Mouse (Mus musculus): ENCODE data around the gene Gm5678. TPM values are rescaled to one million over a fixed set of nuclear protein-coding genes. Genes with fewer than 3 reads are reported as not detected.
A peak's percentile ranks its signal among the peaks of the same experiment; 100 is the strongest.
"Not testable (repeated sequence)": the region's sequence is repeated elsewhere in the genome, so short reads cannot be mapped to it uniquely, and the experiment has no call there.

Gm5678 gene
- total RNA-seq, 2 experiments from 2014 or later = 2.1 to 2.9 TPM

- intact Hi-C loops (cut with DNase I) = no loop called here
- no peak for DNase-seq (ENCODE audit: low spot score in 2 of 2)
Observed at GRCm38 (mm10) chr16:93605553-93605952, 22.3 kb upstream of the Gm5678 start, which contains the start of gene Cbr1. TSS of gene Cbr1 (plus strand) at chr16:93605853.

GRCm38 (mm10) chr16:93606146-93606545 lies 21.8 kb upstream of the Gm5678 start:
- no peak for DNase-seq (ENCODE audit: low spot score in 2 of 2)
- intact Hi-C loops (cut with DNase I) = no loop called here

GRCm38 (mm10) chr16:93607669-93608101 lies 20.2 kb upstream of the Gm5678 start:
- intact Hi-C loops (cut with DNase I) = no loop called here
- DNase-seq (ENCODE audit: low spot score in 2 of 2) = peak; percentile 75 to 78

GRCm38 (mm10) chr16:93608731-93609130 lies 19.2 kb upstream of the Gm5678 start:
- intact Hi-C loops (cut with DNase I) = no loop called here

GRCm38 (mm10) chr16:93609796-93610195 lies 18.1 kb upstream of the Gm5678 start:
- DNase-seq (ENCODE audit: low spot score in 2 of 2) = no peak
- intact Hi-C loops (cut with DNase I) = no loop called here

More at GRCm38 (mm10) chr16:93608731-93609130, 19.2 kb upstream of the Gm5678 start:
- DNase-seq (ENCODE audit: low spot score in 2 of 2) = no peak

- intact Hi-C loops (cut with DNase I) = no loop called here
- DNase-seq (ENCODE audit: low spot score in 2 of 2) = no peak
Observed at GRCm38 (mm10) chr16:93610961-93611360, 16.9 kb upstream of the Gm5678 start.

- peak in 1 of 2 experiments; percentile 58 for DNase-seq (ENCODE audit: low spot score in 2 of 2)
- intact Hi-C loops (cut with DNase I) = no loop called here
Observed at GRCm38 (mm10) chr16:93615118-93615870, 12.6 kb upstream of the Gm5678 start.

- DNase-seq (ENCODE audit: low spot score in 2 of 2); intact Hi-C loops (cut with DNase I): not testable (repeated sequence)
Observed at GRCm38 (mm10) chr16:93623759-93624158, 4.1 kb upstream of the Gm5678 start.

- DNase-seq (ENCODE audit: low spot score in 2 of 2) = no peak
- intact Hi-C loops (cut with DNase I) = no loop called here
Observed at GRCm38 (mm10) chr16:93624671-93625070, 3.2 kb upstream of the Gm5678 start.

GRCm38 (mm10) chr16:93626745-93627144 lies 1.2 kb upstream of the Gm5678 start:
- DNase-seq (ENCODE audit: low spot score in 2 of 2) = peak in 1 of 2 experiments; percentile 20
- intact Hi-C loops (cut with DNase I) = no loop called here

GRCm38 (mm10) chr16:93644006-93644405 lies 16.1 kb downstream of the Gm5678 start:
- DNase-seq (ENCODE audit: low spot score in 2 of 2) = no peak
- intact Hi-C loops (cut with DNase I) = no loop called here

GRCm38 (mm10) chr16:93648441-93649183 lies 20.7 kb downstream of the Gm5678 start:
- no peak for DNase-seq (ENCODE audit: low spot score in 2 of 2)
- intact Hi-C loops (cut with DNase I) = no loop called here

- intact Hi-C loops (cut with DNase I) = no loop called here
- DNase-seq (ENCODE audit: low spot score in 2 of 2) = no peak
Observed at GRCm38 (mm10) chr16:93667976-93668375, 40.1 kb downstream of the Gm5678 start.

GRCm38 (mm10) chr16:93669521-93669920 lies 41.6 kb downstream of the Gm5678 start:
- no peak for DNase-seq (ENCODE audit: low spot score in 2 of 2)
- intact Hi-C loops (cut with DNase I) = no loop called here

- intact Hi-C loops (cut with DNase I); DNase-seq (ENCODE audit: low spot score in 2 of 2): not testable (repeated sequence)
Observed at GRCm38 (mm10) chr16:93670466-93670865, 42.6 kb downstream of the Gm5678 start.

- intact Hi-C loops (cut with DNase I) = no loop called here
Observed at GRCm38 (mm10) chr16:93671064-93671463, 43.2 kb downstream of the Gm5678 start.

GRCm38 (mm10) chr16:93676376-93676775 lies 48.5 kb downstream of the Gm5678 start:
- intact Hi-C loops (cut with DNase I) = no loop called here
- DNase-seq (ENCODE audit: low spot score in 2 of 2) = no peak

More at GRCm38 (mm10) chr16:93671064-93671463, 43.2 kb downstream of the Gm5678 start:
- DNase-seq (ENCODE audit: low spot score in 2 of 2) = no peak

- intact Hi-C loops (cut with DNase I) = no loop called here
- DNase-seq (ENCODE audit: low spot score in 2 of 2) = no peak
Observed at GRCm38 (mm10) chr16:93678206-93678605, 50.3 kb downstream of the Gm5678 start.

- intact Hi-C loops (cut with DNase I) = no loop called here
- DNase-seq (ENCODE audit: low spot score in 2 of 2) = peak in 1 of 2 experiments; percentile 20
Observed at GRCm38 (mm10) chr16:93679165-93679564, 51.3 kb downstream of the Gm5678 start.
